ENCODE assay signal across 8 mouse cellular contexts in the genomic region with DNA sequence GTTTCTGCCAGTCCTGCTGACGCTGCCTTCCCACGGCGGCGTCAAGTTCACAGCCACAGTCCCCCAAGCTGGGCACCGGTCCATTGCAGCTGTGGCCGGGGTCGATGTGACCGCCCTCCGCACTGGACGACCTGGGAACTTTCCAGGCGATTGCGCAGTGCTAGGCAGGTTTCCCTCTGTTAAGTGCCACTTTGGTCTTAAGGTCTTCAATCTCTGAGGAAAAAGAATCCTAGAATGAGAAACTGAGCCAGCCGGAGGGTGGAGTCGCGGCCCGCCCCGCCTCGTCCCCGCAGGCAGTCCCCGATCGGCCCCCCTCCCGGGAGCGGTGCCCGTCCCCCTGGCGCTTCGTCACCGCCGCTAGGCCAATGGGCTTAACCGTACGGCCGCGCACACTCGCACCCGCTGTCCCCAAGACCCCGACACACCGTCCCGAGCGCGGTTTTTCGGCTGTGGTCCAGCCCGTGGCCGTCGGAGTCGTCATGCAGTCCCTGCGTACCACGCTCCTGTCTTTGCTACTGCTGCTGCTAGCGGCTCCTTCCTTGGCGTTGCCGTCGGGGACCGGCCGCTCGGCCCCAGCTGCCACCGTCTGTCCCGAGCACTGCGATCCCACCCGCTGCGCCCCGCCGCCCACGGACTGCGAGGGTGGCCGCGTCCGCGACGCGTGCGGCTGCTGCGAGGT. TPM values are rescaled to one million over a fixed set of nuclear protein-coding genes. Genes with fewer than 3 reads are reported as not detected.
DNase-seq lines count a peak whose midpoint lies in the region; ATAC-seq lines count a peak whose summit lies in the region.

Htra1 (plus strand) TSS at position 319 of the 679 bp plus-strand sequence.

- H3K27me3 ChIP-seq in hindbrain, embryonic 11.5 days (ENCODE audit: control insufficient read depth, insufficient read depth, low read length), result peaks cover 48% of the 10 kb centered on the region
- H3K27me3 ChIP-seq in lung, embryonic 16.5 days (ENCODE audit: control insufficient read depth, insufficient read depth, low read depth, low read length), result peaks cover 56% of the 10 kb centered on the region

- peak within 1 kb of the TSS; percentile 42 for H3K4me3 ChIP-seq in hindbrain, embryonic 11.5 days (ENCODE audit: low read depth, low read length)
- peak within 1 kb of the TSS; percentile 60 for H3K4me3 ChIP-seq in lung, embryonic 16.5 days (ENCODE audit: low read length)

- peak within 1 kb of the TSS; percentile 37 for H3K4me2 ChIP-seq in hindbrain, embryonic 11.5 days (replicated peaks; ENCODE audit: low read depth, low read length)
- H3K4me2 ChIP-seq in lung, embryonic 16.5 days (ENCODE audit: low read depth, low read length), result peak within 1 kb of the TSS; percentile 81

- H3K4me1 ChIP-seq in hindbrain, embryonic 11.5 days (replicated peaks; ENCODE audit: control insufficient read depth, insufficient read depth, low read length), result no peaks in the 10 kb centered on the region; the same call in 1 of the 2 replicates
- peaks cover 18% of the 10 kb centered on the region for H3K4me1 ChIP-seq in lung, embryonic 16.5 days (replicated peaks; ENCODE audit: control insufficient read depth, insufficient read depth, low read length)

- no peak within 1 kb of the TSS for H3K9ac ChIP-seq in hindbrain, embryonic 11.5 days (ENCODE audit: low read depth, low read length)
- peak within 1 kb of the TSS; percentile 55 for H3K9ac ChIP-seq in lung, embryonic 16.5 days (ENCODE audit: low read length)

- H3K36me3 ChIP-seq in hindbrain, embryonic 11.5 days (ENCODE audit: control insufficient read depth, insufficient read depth, low read length), result no peaks in the 10 kb centered on the region
- H3K36me3 ChIP-seq in lung, embryonic 16.5 days (ENCODE audit: control insufficient read depth, insufficient read depth, low read length), result no peaks in the 10 kb centered on the region

- H3K27ac ChIP-seq in hindbrain, embryonic 11.5 days (ENCODE audit: low read depth, low read length), result no peak within 1 kb of the TSS
- no peak within 1 kb of the TSS for H3K27ac ChIP-seq in lung, embryonic 16.5 days (ENCODE audit: low read length)

- ATAC-seq in hindbrain, embryonic 11.5 days (ENCODE audit: low FRiP score), result peak; percentile 69; the same call in 1 of the 2 replicates
- ATAC-seq in lung, embryonic 16.5 days (ENCODE audit: low read depth), result peak; percentile 88

- DNase-seq in ES-CJ7 (ENCODE audit: low read depth, low spot score), result peak; percentile 48
- DNase-seq in cerebellum, postnatal 10 days, result peak; percentile 81 to 85
- peak; percentile 74 to 75 for DNase-seq in frontal cortex, postnatal 36 days (ENCODE audit: low spot score in 2 of 2)
- peak; percentile 63 for DNase-seq in hindbrain, embryonic 11.5 days (ENCODE audit: low spot score)
- peak; percentile 74 to 87 for DNase-seq in layer of hippocampus, postnatal 14 days (ENCODE audit: low spot score in 2 of 2)
- peak; percentile 89 for DNase-seq in ovary, postnatal 36 days (ENCODE audit: low spot score)
- peak; percentile 56 to 81 for DNase-seq in urinary bladder, postnatal 36 days (ENCODE audit: low spot score in 2 of 2)

- H3K9me3 ChIP-seq in hindbrain, embryonic 11.5 days (ENCODE audit: control insufficient read depth, low read length), result no peaks in the 10 kb centered on the region
- H3K9me3 ChIP-seq in lung, embryonic 16.5 days (ENCODE audit: control insufficient read depth, low read length), result no peaks in the 10 kb centered on the region

- WGBS in hindbrain, embryonic 11.5 days, result under 1% methylated on average over 70 of the region's 70 CpGs
- 0% methylated on average over 68 of the region's 70 CpGs for WGBS in lung, embryonic 16.5 days

RNA-seq across cellular contexts. Expression of gene Htra1, which starts in this region (rescaled TPM):
- 7.3 and 19.0 TPM in 2 replicates for polyA plus RNA-seq in hindbrain, embryonic 11.5 days (2014; fragmentation: Nextera tagmentation; extraction: Ambion mirVana)
- total RNA-seq in layer of hippocampus, postnatal 14 days (2021), result 100 to 1,000 TPM; 304 to 349 TPM
- 71.6 and 75.7 TPM in 2 replicates for polyA plus RNA-seq in lung, embryonic 16.5 days (2015; fragmentation: Nextera tagmentation; extraction: Ambion mirVana)
